ENCODE assay signal across 8 mouse cellular contexts in genomic region chr2:155629231-155629661, GRCm38 (mm10). TPM values are rescaled to one million over a fixed set of nuclear protein-coding genes. Genes with fewer than 3 reads are reported as not detected.
DNase-seq lines count a peak whose midpoint lies in the region; ATAC-seq and TF ChIP-seq lines count a peak whose summit lies in the region.

No protein-coding gene starts in this region.

- no peak for TF ChIP-seq CTCF in E14TG2a.4 (conservative IDR thresholded peaks at IDR 0.05; ENCODE audit: low read length)

- no peak overlapping the region for H3K27ac ChIP-seq in heart, embryonic 16.5 days (ENCODE audit: low read length)
- no peak overlapping the region for H3K27ac ChIP-seq in midbrain, embryonic 13.5 days

- no peak for ATAC-seq in heart, embryonic 16.5 days (replicated peaks; ENCODE audit: extremely low read depth, insufficient read depth, low FRiP score)
- ATAC-seq in midbrain, embryonic 13.5 days = peak; percentile 53
- ATAC-seq in inflammation-experienced regulatory T-cells, adult 6 months = no peak

- peaks cover 84% of the 10 kb centered on the region for H3K4me1 ChIP-seq in E14TG2a.4 (replicated peaks; ENCODE audit: low read depth, low read length)
- H3K4me1 ChIP-seq in heart, embryonic 16.5 days (ENCODE audit: control insufficient read depth, insufficient read depth, low read length) = peaks cover 3% of the 10 kb centered on the region; the same call in 1 of the 2 replicates
- H3K4me1 ChIP-seq in midbrain, embryonic 13.5 days (replicated peaks) = peaks cover 33% of the 10 kb centered on the region

- H3K9me3 ChIP-seq in E14TG2a.4 (ENCODE audit: low read length) = no peaks in the 10 kb centered on the region
- no peaks in the 10 kb centered on the region for H3K9me3 ChIP-seq in heart, embryonic 16.5 days (replicated peaks; ENCODE audit: control insufficient read depth, low read length)
- no peaks in the 10 kb centered on the region for H3K9me3 ChIP-seq in midbrain, embryonic 13.5 days

- peaks cover 8% of the 10 kb centered on the region for H3K36me3 ChIP-seq in E14TG2a.4 (ENCODE audit: insufficient read depth, low read length)
- peaks cover 50% of the 10 kb centered on the region for H3K36me3 ChIP-seq in heart, embryonic 16.5 days (ENCODE audit: control insufficient read depth, insufficient read depth)
- H3K36me3 ChIP-seq in midbrain, embryonic 13.5 days = peaks cover 42% of the 10 kb centered on the region

- peak overlapping the region; percentile 18; the same call in 1 of the 2 replicates for H3K9ac ChIP-seq in heart, embryonic 16.5 days (ENCODE audit: low read length)
- H3K9ac ChIP-seq in midbrain, embryonic 13.5 days (replicated peaks) = peak overlapping the region; percentile 61

- intact Hi-C loops in left cerebral cortex, postnatal 14 days (cut with DNase I) = no loop called here

- 16% methylated on average over 35 of the region's 35 CpGs for WGBS in heart, embryonic 16.5 days
- 2% methylated on average over 34 of the region's 35 CpGs for WGBS in midbrain, embryonic 13.5 days

- H3K4me3 ChIP-seq in E14TG2a.4 (replicated peaks; ENCODE audit: low read length) = peak overlapping the region; percentile 77
- peak overlapping the region; percentile 18 for H3K4me3 ChIP-seq in heart, embryonic 16.5 days (ENCODE audit: low read length)
- H3K4me3 ChIP-seq in midbrain, embryonic 13.5 days (replicated peaks) = peak overlapping the region; percentile 37

- peak; percentile 41 to 64 for DNase-seq in adrenal gland, adult (ENCODE audit: inconsistent age in 2 of 2, low spot score in 1 of 2)
- no peak for DNase-seq in adrenal gland, adult 8-10 months
- peak; percentile 84 for DNase-seq in cerebellum, postnatal 25 days
- peak; percentile 61 to 72 for DNase-seq in left cerebral cortex, postnatal 14 days (ENCODE audit: low spot score in 2 of 2)

- H3K27me3 ChIP-seq in E14TG2a.4 (ENCODE audit: insufficient read depth, low read length) = peaks cover 78% of the 10 kb centered on the region
- peaks cover 8% of the 10 kb centered on the region for H3K27me3 ChIP-seq in heart, embryonic 16.5 days (ENCODE audit: control insufficient read depth, insufficient read depth, low read length)
- peaks cover 86% of the 10 kb centered on the region for H3K27me3 ChIP-seq in midbrain, embryonic 13.5 days

- H3K4me2 ChIP-seq in heart, embryonic 16.5 days (ENCODE audit: low read depth, low read length) = peak overlapping the region; percentile 53
- peak overlapping the region; percentile 71 for H3K4me2 ChIP-seq in midbrain, embryonic 13.5 days (replicated peaks)

RNA-seq across cellular contexts. Expression of gene Myh7b, which starts 18.2 kb away (rescaled TPM):
- under 1 TPM; 0.15 to 0.46 (median 0.22) TPM for total RNA-seq in adrenal gland, adult 8-10 months (2022)
- polyA plus RNA-seq in heart, embryonic 16.5 days (2015; fragmentation: Nextera tagmentation; extraction: Ambion mirVana) = 22.4 and 26.4 TPM in 2 replicates
- total RNA-seq in left cerebral cortex, postnatal 14 days (2021) = 1 to 10 TPM; 4.5 to 5.6 TPM
- 0.97 and 1.1 TPM in 2 replicates for polyA plus RNA-seq in midbrain, embryonic 13.5 days (2015; fragmentation: Nextera tagmentation; extraction: Ambion mirVana)
- under 1 TPM in 1 of 3 experiments, not detected in 2; 0.12 TPM for polyA plus RNA-seq in inflammation-experienced regulatory T-cells, adult 6 months (2017; shearing (Covaris generic))

RNA-seq across cellular contexts. Expression of gene Gss, which starts 36.6 kb away (rescaled TPM):
- total RNA-seq in adrenal gland, adult 8-10 months (2022) = 10 to 100 TPM; 57.8 to 78.0 (median 72.3) TPM
- 25.3 and 26.9 TPM in 2 replicates for polyA plus RNA-seq in heart, embryonic 16.5 days (2015; fragmentation: Nextera tagmentation; extraction: Ambion mirVana)
- total RNA-seq in left cerebral cortex, postnatal 14 days (2021) = 10 to 100 TPM; 15.8 to 18.3 TPM
- 15.8 and 16.0 TPM in 2 replicates for polyA plus RNA-seq in midbrain, embryonic 13.5 days (2015; fragmentation: Nextera tagmentation; extraction: Ambion mirVana)
- polyA plus RNA-seq in inflammation-experienced regulatory T-cells, adult 6 months (2017; shearing (Covaris generic)) = 10 to 100 TPM; 13.4 to 17.2 (median 15.1) TPM

Comparison
In these comparisons a context has a peak if more than half of its experiments do, and no peak if none do; other contexts are left out.
1. H3K4me3 ChIP-seq: peak in every context shown above with its lines; median percentile 77 in E14TG2a.4; 37 in midbrain, embryonic 13.5 days; 18 in heart, embryonic 16.5 days.
2. RNA of gene Myh7b, which starts 18.2 kb away (polyA plus RNA-seq): 22.4 to 26.4 TPM in heart, embryonic 16.5 days; 0.97 to 1.1 TPM in midbrain, embryonic 13.5 days and 0.12 TPM in inflammation-experienced regulatory T-cells, adult 6 months; every median in the first group is over 10 times any median in the second.